Mouse (Mus musculus) thymus, adult 2 months (tissue): ENCODE measurements around the gene Srp68. TPM values are rescaled to one million over a fixed set of nuclear protein-coding genes. Genes with fewer than 3 reads are reported as not detected.

Source experiments
- DNase-seq: peaks from one replicate; pipeline ENCODE4 v3.0.0; 2021
- H3K27ac ChIP-seq: fragments of 200-500 bp; 2 replicates; pipeline ENCODE4 v1.5.1; 2012; ENCODE audit warnings: low read length, control low read depth; ENCODE audit not compliant: control insufficient read depth, insufficient read depth
- H3K27me3 ChIP-seq: fragments of 200-500 bp; 2 replicates; pipeline ENCODE4 v1.6.1; 2012; ENCODE audit warnings: mild to moderate bottlenecking, low read length, moderate library complexity, mixed read lengths; ENCODE audit not compliant: control insufficient read depth, insufficient read depth
- H3K36me3 ChIP-seq: fragments of 200-500 bp; 2 replicates; pipeline ENCODE4 v1.6.1; 2012; ENCODE audit warnings: mild to moderate bottlenecking, low read length, moderate library complexity; ENCODE audit not compliant: control insufficient read depth, insufficient read depth
- H3K4me1 ChIP-seq: fragments of 200-500 bp; replicated peaks from 2 replicates; pipeline ENCODE4 v1.6.1; 2012; ENCODE audit warnings: low read length; ENCODE audit not compliant: control insufficient read depth, insufficient read depth
- H3K4me3 ChIP-seq: fragments of 200-500 bp; 2 replicates; pipeline ENCODE4 v1.5.1; 2012; ENCODE audit warnings: mild to moderate bottlenecking, low read length, control low read depth, moderate library complexity; ENCODE audit not compliant: control insufficient read depth, insufficient read depth
- CTCF ChIP-seq: fragments of 200-500 bp; IDR thresholded peaks from 2 replicates; pipeline ENCODE4 v1.5.1; 2012; ENCODE audit warnings: mild to moderate bottlenecking, control low read depth, low read length, moderate library complexity, borderline replicate concordance; ENCODE audit not compliant: control insufficient read depth, poor library complexity, insufficient read depth; ENCODE audit errors: extremely low read depth
- POLR2A ChIP-seq: fragments of 200-500 bp; IDR thresholded peaks from 2 replicates; pipeline ENCODE4 v1.6.1; 2012; ENCODE audit warnings: mild to moderate bottlenecking, low read length, control low read depth, moderate library complexity; ENCODE audit not compliant: control insufficient read depth, poor library complexity, insufficient read depth; ENCODE audit errors: extremely low read depth
- WGBS: fragments of 180-500 bp; shearing (Covaris S2); methylation state at CpG from one replicate; pipeline ENCODE4 v1.1.7; 2018; 5-methylcytosine and 5-hydroxymethylcytosine counted together
- polyA plus RNA-seq: library from polyadenylated mRNA; depleted of rRNA; stranded (reverse); fragments of >200 nt; gene quantifications from 2 replicates; pipeline ENCODE4 v1.2.3, GENCODE M21; 2012

The Srp68 gene
- polyA plus RNA-seq, 1 experiment = 69.1 TPM

GRCm38 (mm10) chr11:116219885-116220284 lies 54.1 kb downstream of the Srp68 start:
- Histone ChIP-seq H3K4me3 (no peak overlapping the region), H3K4me1 (peaks cover 15% of the 10 kb centered on the region), H3K27me3 (no peaks in the 10 kb centered on the region), H3K27ac (no peak overlapping the region), H3K36me3 (no peaks in the 10 kb centered on the region)
- TF ChIP-seq POLR2A (no peak), CTCF (peak; percentile 58; the same call in 1 of the 2 replicates)
- DNase-seq = peak; percentile 76
- WGBS = 38% methylated on average over 4 of the region's 4 CpGs

- 24% methylated on average over 7 of the region's 7 CpGs for WGBS
- TF ChIP-seq CTCF = no peak
- no peak for TF ChIP-seq POLR2A
- DNase-seq = peak; percentile 17
- Histone ChIP-seq H3K4me3 (no peak overlapping the region), H3K27me3 (no peaks in the 10 kb centered on the region), H3K36me3 (no peaks in the 10 kb centered on the region), H3K27ac (no peak overlapping the region), H3K4me1 (peaks cover 15% of the 10 kb centered on the region)
Observed at GRCm38 (mm10) chr11:116218737-116219400, 55.1 kb downstream of the Srp68 start.

GRCm38 (mm10) chr11:116218263-116218662 lies 55.8 kb downstream of the Srp68 start:
- DNase-seq = no peak
- peaks cover 15% of the 10 kb centered on the region for H3K4me1 ChIP-seq
- no peak overlapping the region for H3K27ac ChIP-seq
- H3K4me3 ChIP-seq = no peak overlapping the region
- no peaks in the 10 kb centered on the region for H3K27me3 ChIP-seq
- no peak for TF ChIP-seq CTCF
- no peak for TF ChIP-seq POLR2A
- 76% methylated on average over 2 of the region's 2 CpGs for WGBS
- no peaks in the 10 kb centered on the region for H3K36me3 ChIP-seq

- DNase-seq = no peak
- Histone ChIP-seq H3K4me1 (peaks cover 15% of the 10 kb centered on the region), H3K36me3 (no peaks in the 10 kb centered on the region), H3K27me3 (no peaks in the 10 kb centered on the region), H3K4me3 (no peak overlapping the region), H3K27ac (no peak overlapping the region)
- WGBS = 76% methylated on average over 11 of the region's 11 CpGs
- no peak for TF ChIP-seq POLR2A
- TF ChIP-seq CTCF = no peak
Observed at GRCm38 (mm10) chr11:116216549-116216948, 57.5 kb downstream of the Srp68 start.

- no peaks in the 10 kb centered on the region for H3K27me3 ChIP-seq
- DNase-seq = no peak
- H3K4me1 ChIP-seq = peaks cover 15% of the 10 kb centered on the region
- WGBS = 92% methylated on average over 6 of the region's 6 CpGs
- H3K36me3 ChIP-seq = no peaks in the 10 kb centered on the region
- TF ChIP-seq CTCF (no peak), POLR2A (no peak)
- no peak overlapping the region for H3K4me3 ChIP-seq
- H3K27ac ChIP-seq = no peak overlapping the region
Observed at GRCm38 (mm10) chr11:116215991-116216390, 58.0 kb downstream of the Srp68 start.

- peaks cover 15% of the 10 kb centered on the region for H3K4me1 ChIP-seq
- WGBS = 98% methylated on average over 7 of the region's 7 CpGs
- no peaks in the 10 kb centered on the region for H3K36me3 ChIP-seq
- peak; percentile 30 for DNase-seq
- no peaks in the 10 kb centered on the region for H3K27me3 ChIP-seq
- H3K4me3 ChIP-seq = no peak overlapping the region
- no peak overlapping the region for H3K27ac ChIP-seq
- TF ChIP-seq CTCF = no peak
- TF ChIP-seq POLR2A = no peak
Observed at GRCm38 (mm10) chr11:116215181-116215580, 58.8 kb downstream of the Srp68 start.
